Mouse (Mus musculus): ENCODE measurements around the gene Btbd9.

DNA sequence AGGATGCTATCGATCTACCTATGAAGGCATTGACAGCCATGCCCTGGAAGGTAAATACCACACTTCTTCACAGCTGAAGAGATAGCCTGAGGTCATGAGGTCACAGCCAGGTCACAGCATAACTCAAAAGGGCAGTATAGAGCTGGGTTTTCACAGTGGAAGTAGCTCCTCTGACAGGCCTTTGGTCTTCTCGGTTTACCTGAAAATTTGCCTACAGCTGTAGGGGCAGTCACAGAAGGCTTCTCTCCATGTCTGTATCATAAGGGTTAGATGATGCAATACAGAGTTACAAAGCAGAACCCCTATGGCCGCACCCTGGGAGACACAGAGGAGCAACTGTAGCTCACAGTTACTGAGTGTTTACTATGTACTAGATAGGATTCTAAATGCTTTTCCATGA, 163.3 kb downstream of the Btbd9 start:
- no peak for TF ChIP-seq CTCF (IDR thresholded peaks at IDR 0.05; ENCODE audit: low read depth, low read length)
- no peak for TF ChIP-seq POLR2A (IDR thresholded peaks at IDR 0.05; ENCODE audit: extremely low read depth, insufficient read depth, low read length)
